Mouse (Mus musculus) hindbrain, embryonic 16.5 days (tissue): ENCODE results near the gene Lrpap1. TPM values are rescaled to one million over a fixed set of nuclear protein-coding genes. Genes with fewer than 3 reads are reported as not detected.
A peak's percentile ranks its signal among the peaks of the same experiment; 100 is the strongest.

ENCODE experiments used
- ATAC-seq: fragments of 200-750 bp; cut with Nextera tagmentation; 2 replicates; pipeline ENCODE4 v1.8.0; 2017; ENCODE audit warnings: moderate TSS enrichment, moderate library complexity
- H3K27ac ChIP-seq: fragments of 300-500 bp; sonication (generic); 2 replicates; pipeline ENCODE4 v1.5.1; 2014; ENCODE audit warnings: low read depth, mild to moderate bottlenecking, control low read depth, low read length, moderate library complexity
- H3K27me3 ChIP-seq: fragments of 300-500 bp; sonication (generic); replicated peaks from 2 replicates; pipeline ENCODE4 v1.6.1; 2014; ENCODE audit warnings: low read length; ENCODE audit not compliant: control insufficient read depth, insufficient read depth
- H3K36me3 ChIP-seq: fragments of 300-500 bp; sonication (generic); 2 replicates; pipeline ENCODE4 v1.6.1; 2014; ENCODE audit warnings: mild to moderate bottlenecking, low read length, moderate library complexity, mixed read lengths; ENCODE audit not compliant: control insufficient read depth, insufficient read depth
- H3K4me1 ChIP-seq: fragments of 300-500 bp; sonication (generic); 2 replicates; pipeline ENCODE4 v1.6.1; 2014; ENCODE audit warnings: low read depth, low read length; ENCODE audit not compliant: control insufficient read depth, insufficient read depth
- H3K4me2 ChIP-seq: fragments of 300-500 bp; sonication (generic); 2 replicates; pipeline ENCODE4 v1.6.1; 2014; ENCODE audit warnings: mild to moderate bottlenecking, low read length, control low read depth, moderate library complexity
- H3K4me3 ChIP-seq: fragments of 300-500 bp; sonication (generic); 2 replicates; pipeline ENCODE4 v1.5.1; 2014; ENCODE audit warnings: mild to moderate bottlenecking, low read length, control low read depth, moderate library complexity
- H3K9ac ChIP-seq: fragments of 300-500 bp; sonication (generic); 2 replicates; pipeline ENCODE4 v1.6.1; 2014; ENCODE audit warnings: low read depth, mild to moderate bottlenecking, control low read depth, low read length, moderate library complexity
- H3K9me3 ChIP-seq: fragments of 300-500 bp; sonication (generic); 2 replicates; pipeline ENCODE4 v1.6.1; 2014; ENCODE audit warnings: mild to moderate bottlenecking, low read length, moderate library complexity; ENCODE audit not compliant: control insufficient read depth
- WGBS: fragments of 180-500 bp; shearing (Covaris S2); extraction: QIAGEN DNeasy Blood & Tissue Kit; methylation state at CpG from one replicate; pipeline ENCODE4 v1.1.7; 2014; 5-methylcytosine and 5-hydroxymethylcytosine counted together
- polyA plus RNA-seq: library from polyadenylated mRNA; unstranded; fragments of >200 nt; fragmentation: Nextera tagmentation; extraction: Ambion mirVana; gene quantifications from 2 replicates; pipeline ENCODE4 v1.2.1, GENCODE M21; 2015

Lrpap1 gene
- polyA plus RNA-seq, 1 experiment from 2014 or later, result 186 TPM

DNA sequence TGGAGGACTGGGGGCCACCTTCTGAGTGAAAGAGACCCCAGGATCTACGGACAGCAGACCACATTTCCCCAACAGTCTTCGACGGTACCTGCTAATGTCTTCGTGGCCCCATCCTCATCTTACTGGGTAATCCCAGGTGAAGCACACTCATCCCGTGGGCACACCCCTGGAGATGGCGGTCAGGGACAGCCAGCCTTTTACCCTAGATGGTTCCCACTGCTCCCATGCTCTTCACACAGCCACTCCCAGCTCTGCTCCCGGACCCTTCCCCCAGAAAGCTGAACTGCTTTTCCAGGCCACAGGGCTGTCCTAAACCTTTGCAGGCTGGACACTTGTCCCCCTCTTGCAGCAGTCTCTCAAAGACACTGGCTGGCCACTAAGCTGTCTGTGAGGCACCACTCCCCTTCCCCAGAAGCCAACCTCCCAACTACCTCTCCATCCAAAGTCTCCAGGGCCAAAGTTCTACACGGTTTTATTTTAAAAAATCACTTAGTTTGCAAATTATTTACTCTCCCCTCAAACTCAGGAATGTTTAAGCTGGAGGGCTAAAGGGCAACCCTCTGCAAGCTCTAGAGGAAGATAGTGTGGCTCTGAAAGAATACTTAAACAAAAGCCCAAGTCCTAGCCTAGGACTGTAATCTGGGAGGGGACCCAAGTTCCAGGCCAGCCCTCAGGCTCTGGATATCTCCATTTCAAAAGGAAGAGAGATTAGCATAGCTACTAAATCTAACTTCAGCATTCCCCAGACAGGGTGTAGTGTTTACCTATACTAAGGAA, 1.2 kb downstream of the Lrpap1 start:
- H3K36me3 ChIP-seq, result peaks cover 18% of the 10 kb centered on the region
- H3K4me1 ChIP-seq, result peaks cover 24% of the 10 kb centered on the region
- ATAC-seq, result no peak
- H3K27ac ChIP-seq, result no peak overlapping the region
- H3K9ac ChIP-seq, result peak overlapping the region; percentile 85
- no peaks in the 10 kb centered on the region for H3K27me3 ChIP-seq
- H3K9me3 ChIP-seq, result no peaks in the 10 kb centered on the region
- 66% methylated on average over 8 of the region's 8 CpGs for WGBS
- H3K4me3 ChIP-seq, result peak overlapping the region; percentile 65
- H3K4me2 ChIP-seq, result peak overlapping the region; percentile 79

DNA sequence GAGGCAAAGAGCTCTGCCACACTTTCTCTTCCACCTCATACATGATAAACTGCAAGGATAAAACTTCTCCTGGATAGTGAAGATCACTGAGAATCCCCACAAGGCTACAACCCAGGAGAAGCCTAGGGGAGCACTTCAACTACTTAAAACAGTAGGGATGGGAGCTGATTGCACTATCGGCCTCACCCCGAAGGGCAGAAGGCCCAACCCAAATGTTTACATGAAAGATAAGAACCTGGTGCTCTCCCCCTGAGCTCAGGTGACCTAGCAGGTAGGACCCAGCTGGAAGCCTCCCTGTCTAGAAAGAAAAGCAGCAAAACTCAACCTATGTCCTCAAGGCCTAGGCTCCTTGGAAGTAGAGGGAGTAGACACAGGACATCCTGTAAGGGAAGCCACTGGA, 2.0 kb downstream of the Lrpap1 start:
- WGBS, result 95% methylated on average over 2 of the region's 2 CpGs
- peaks cover 24% of the 10 kb centered on the region for H3K4me1 ChIP-seq
- no peak overlapping the region for H3K9ac ChIP-seq
- H3K4me3 ChIP-seq, result no peak overlapping the region; the same call in 1 of the 2 replicates
- H3K4me2 ChIP-seq, result peak overlapping the region; percentile 79
- H3K9me3 ChIP-seq, result no peaks in the 10 kb centered on the region
- peaks cover 24% of the 10 kb centered on the region for H3K36me3 ChIP-seq
- no peaks in the 10 kb centered on the region for H3K27me3 ChIP-seq
- ATAC-seq, result no peak
- no peak overlapping the region for H3K27ac ChIP-seq

DNA sequence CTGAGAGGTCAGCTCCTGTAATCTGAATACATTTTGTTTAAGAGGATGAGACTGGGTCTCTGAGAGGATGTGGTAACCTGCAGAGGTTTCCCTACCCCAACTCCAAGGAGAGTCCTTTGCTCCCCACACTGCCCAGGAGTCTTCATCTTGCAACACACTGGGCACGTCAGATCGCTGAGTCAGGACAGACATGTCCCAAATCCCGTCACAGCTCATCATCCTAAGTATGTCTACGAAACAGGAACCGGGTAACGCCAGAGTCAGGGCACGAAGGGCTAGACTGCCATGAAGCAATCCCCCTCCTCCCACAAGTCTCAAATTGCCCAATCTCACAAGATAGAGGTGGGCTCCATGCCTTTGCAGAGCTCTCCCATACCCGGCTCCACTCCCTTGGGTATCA, 2.5 kb downstream of the Lrpap1 start:
- ATAC-seq, result no peak
- Histone ChIP-seq H3K9ac (no peak overlapping the region), H3K9me3 (no peaks in the 10 kb centered on the region), H3K27ac (no peak overlapping the region), H3K4me2 (peak overlapping the region; percentile 79; the same call in 1 of the 2 replicates), H3K4me3 (no peak overlapping the region), H3K4me1 (peaks cover 24% of the 10 kb centered on the region), H3K36me3 (peaks cover 28% of the 10 kb centered on the region), H3K27me3 (no peaks in the 10 kb centered on the region)
- WGBS, result 92% methylated on average over 8 of the region's 8 CpGs

DNA sequence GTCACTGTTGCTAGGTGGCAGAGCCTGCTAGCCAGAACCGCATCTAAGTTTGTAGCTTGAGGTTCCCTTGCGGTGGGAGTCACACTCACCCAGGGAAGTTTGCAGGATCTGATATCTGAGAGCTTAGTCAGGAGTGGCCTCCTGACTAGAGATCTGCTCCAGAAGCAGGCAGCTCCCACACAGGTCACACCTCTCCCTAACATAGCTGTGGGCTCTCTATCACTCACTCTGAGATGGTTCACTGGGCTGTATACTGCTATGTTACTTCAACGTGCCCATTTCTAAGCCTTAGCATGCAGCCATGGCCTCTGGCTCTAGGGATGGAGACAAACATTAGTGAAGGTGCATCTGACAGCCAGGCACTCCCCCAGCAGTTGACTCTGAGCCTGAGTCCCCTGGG, 13.9 kb downstream of the Lrpap1 start:
- Histone ChIP-seq H3K4me1 (no peaks in the 10 kb centered on the region), H3K4me2 (no peak overlapping the region), H3K36me3 (peaks cover 29% of the 10 kb centered on the region), H3K27me3 (no peaks in the 10 kb centered on the region), H3K4me3 (no peak overlapping the region), H3K27ac (no peak overlapping the region), H3K9me3 (no peaks in the 10 kb centered on the region), H3K9ac (no peak overlapping the region)
- 90% methylated on average over 3 of the region's 3 CpGs for WGBS
- no peak for ATAC-seq

DNA sequence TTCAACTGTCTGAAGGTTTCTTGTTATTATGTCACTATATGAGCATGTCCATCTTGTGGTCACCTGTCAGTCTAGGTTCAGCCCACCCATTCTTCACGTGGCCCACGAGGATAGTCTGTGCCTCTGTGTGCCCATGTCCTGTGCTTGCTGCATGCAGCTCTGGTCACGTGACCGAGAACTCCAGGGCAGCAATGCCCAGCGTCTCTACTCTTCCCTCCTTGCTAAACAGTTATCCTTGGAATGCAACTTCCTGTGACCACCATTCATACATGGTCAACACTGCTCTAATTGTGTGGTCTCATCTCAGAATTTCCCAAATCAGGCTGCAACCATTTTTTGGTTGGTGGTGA, 16.0 kb downstream of the Lrpap1 start:
- 81% methylated on average over 5 of the region's 5 CpGs for WGBS
- no peaks in the 10 kb centered on the region for H3K4me1 ChIP-seq

DNA sequence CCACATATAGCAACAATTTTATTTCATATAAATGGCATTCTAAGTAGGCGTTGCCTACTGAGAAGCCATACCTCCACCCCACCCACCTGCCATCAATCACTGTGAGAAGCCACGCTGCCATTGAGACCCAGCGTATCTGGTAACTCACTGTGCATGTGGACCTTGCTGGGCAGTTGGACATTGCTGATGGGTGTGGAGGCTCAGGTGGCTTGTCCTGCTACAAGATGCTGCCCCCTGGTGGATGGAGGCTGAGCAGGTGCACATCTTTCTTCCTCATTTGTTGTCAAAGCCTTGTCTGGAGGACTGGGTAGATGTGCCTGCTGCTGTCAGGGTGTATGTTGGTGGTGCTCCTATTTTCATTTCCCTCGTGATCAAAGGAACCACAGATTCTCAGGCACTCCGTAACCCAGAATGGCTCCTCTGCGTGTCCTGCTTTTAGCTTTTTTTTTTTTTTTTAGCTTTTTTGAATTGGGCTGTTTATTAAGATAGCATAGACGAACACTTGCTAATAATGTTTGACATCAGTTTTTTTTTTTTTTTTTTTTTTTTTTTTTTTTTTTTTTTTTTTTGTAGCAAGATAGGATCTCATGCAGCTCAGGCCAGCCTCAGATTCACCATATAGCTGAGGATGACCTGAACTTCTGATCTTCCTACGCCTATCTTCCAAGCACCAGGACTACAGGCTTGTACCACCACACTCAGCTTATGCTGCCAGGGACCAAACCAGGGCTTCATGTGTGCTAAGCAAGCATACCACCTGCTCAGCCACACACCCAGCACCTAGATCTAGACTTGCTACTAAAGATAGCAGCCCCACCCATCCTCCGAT, 16.6 kb downstream of the Lrpap1 start:
- Histone ChIP-seq H3K27me3 (no peaks in the 10 kb centered on the region), H3K9me3 (no peaks in the 10 kb centered on the region), H3K36me3 (peaks cover 15% of the 10 kb centered on the region), H3K4me2 (no peak overlapping the region), H3K4me3 (no peak overlapping the region), H3K9ac (no peak overlapping the region), H3K4me1 (no peaks in the 10 kb centered on the region), H3K27ac (no peak overlapping the region)
- no peak for ATAC-seq
- WGBS, result 73% methylated on average over 9 of the region's 9 CpGs

More for the DNA sequence above, 16.0 kb downstream of the Lrpap1 start:
- H3K4me3 ChIP-seq, result no peak overlapping the region
- H3K9me3 ChIP-seq, result no peaks in the 10 kb centered on the region
- no peak overlapping the region for H3K4me2 ChIP-seq
- peaks cover 18% of the 10 kb centered on the region for H3K36me3 ChIP-seq
- H3K9ac ChIP-seq, result no peak overlapping the region
- no peak overlapping the region for H3K27ac ChIP-seq
- H3K27me3 ChIP-seq, result no peaks in the 10 kb centered on the region
- ATAC-seq, result no peak

DNA sequence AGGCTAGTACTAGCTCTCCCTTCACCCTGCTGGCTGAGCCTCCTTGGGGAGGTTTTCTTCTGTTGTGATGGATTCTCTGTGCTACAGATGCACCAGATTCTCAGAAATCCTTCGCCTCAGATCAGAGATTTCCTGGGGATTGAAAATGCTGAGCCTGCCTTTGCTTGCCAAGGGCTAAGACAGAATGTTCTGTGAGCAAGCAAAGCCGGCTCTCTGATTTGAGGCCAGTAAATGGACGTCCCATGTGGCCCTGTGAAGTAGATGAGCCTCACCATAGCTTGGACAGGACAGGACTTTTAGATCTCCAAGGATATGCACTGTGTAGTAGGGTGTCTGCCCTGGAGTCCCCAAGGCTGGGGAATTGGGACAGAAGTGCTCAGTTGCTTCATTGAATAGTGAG, 20.7 kb downstream of the Lrpap1 start:
- no peak for ATAC-seq
- 64% methylated on average over 3 of the region's 3 CpGs for WGBS
- no peak overlapping the region for H3K9ac ChIP-seq

DNA sequence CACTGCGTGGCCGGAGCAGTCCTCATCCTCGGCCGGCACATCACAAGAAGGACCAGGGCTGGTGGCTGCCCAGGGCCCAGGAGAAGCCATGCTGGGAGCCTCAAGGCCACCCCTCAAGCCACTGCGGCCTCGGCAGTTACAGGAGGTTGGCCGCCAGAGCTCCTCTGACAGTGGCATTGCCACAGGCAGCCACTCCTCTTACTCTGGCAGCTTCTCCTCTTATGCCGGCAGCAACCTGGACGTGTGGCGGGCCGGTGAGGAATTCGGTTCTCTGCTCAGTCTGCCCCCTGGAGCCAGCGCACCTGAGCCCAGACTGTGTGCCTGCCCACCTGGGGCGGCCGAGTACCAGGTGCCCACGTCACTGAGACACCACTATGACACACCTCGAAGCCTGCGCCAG, 26.5 kb downstream of the Lrpap1 start:
- no peak for ATAC-seq
- Histone ChIP-seq H3K9me3 (no peaks in the 10 kb centered on the region), H3K4me3 (no peak overlapping the region), H3K4me1 (no peaks in the 10 kb centered on the region; the same call in 1 of the 2 replicates), H3K9ac (no peak overlapping the region), H3K36me3 (peaks cover 8% of the 10 kb centered on the region; the same call in 1 of the 2 replicates), H3K27me3 (peaks cover 6% of the 10 kb centered on the region; the same call in 1 of the 2 replicates), H3K27ac (no peak overlapping the region), H3K4me2 (no peak overlapping the region)
- 27% methylated on average over 18 of the region's 18 CpGs for WGBS

More for the DNA sequence above, 20.7 kb downstream of the Lrpap1 start:
- H3K9me3 ChIP-seq, result no peaks in the 10 kb centered on the region
- no peaks in the 10 kb centered on the region for H3K36me3 ChIP-seq
- no peaks in the 10 kb centered on the region for H3K4me1 ChIP-seq
- H3K4me2 ChIP-seq, result no peak overlapping the region
- no peak overlapping the region for H3K27ac ChIP-seq
- H3K27me3 ChIP-seq, result no peaks in the 10 kb centered on the region
- no peak overlapping the region for H3K4me3 ChIP-seq

DNA sequence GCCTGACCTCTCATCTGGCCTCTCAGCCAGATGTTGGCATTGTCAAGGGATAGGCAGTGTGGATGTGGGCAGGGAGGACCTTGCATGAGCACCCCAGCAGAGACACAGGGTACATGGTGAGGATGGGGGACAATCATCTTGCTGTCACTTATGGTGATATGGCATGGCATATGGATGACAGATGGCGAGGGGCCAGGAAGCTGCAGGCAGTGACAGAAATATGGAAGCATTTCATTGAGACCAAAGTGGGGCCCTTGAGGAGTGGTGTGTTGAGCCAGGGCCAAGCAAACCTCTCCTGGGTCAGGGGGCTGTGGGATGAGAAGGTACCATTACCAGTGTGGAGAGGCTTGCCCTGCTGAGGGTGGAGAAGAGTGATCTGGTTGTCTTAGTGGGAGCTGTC, 29.2 kb downstream of the Lrpap1 start:
- no peak for ATAC-seq
- H3K4me2 ChIP-seq, result no peak overlapping the region
- H3K4me1 ChIP-seq, result no peaks in the 10 kb centered on the region; the same call in 1 of the 2 replicates
- 91% methylated on average over 1 of the region's 1 CpGs for WGBS
- H3K27me3 ChIP-seq, result peaks cover 6% of the 10 kb centered on the region; the same call in 1 of the 2 replicates
- H3K27ac ChIP-seq, result no peak overlapping the region
- H3K36me3 ChIP-seq, result peaks cover 8% of the 10 kb centered on the region; the same call in 1 of the 2 replicates
- H3K9ac ChIP-seq, result no peak overlapping the region
- no peaks in the 10 kb centered on the region for H3K9me3 ChIP-seq
- H3K4me3 ChIP-seq, result no peak overlapping the region
